Mouse (Mus musculus) right cerebral cortex, postnatal 36 days (tissue): ENCODE results near the gene Prph2.

ENCODE experiments used
- DNase-seq, 2 experiments: peaks; one replicate each; pipeline ENCODE4 v3.0.0; 2022; ENCODE audit warnings: low spot score in 2 of 2, mixed read lengths in 1 of 2

The Prph2 gene

DNA sequence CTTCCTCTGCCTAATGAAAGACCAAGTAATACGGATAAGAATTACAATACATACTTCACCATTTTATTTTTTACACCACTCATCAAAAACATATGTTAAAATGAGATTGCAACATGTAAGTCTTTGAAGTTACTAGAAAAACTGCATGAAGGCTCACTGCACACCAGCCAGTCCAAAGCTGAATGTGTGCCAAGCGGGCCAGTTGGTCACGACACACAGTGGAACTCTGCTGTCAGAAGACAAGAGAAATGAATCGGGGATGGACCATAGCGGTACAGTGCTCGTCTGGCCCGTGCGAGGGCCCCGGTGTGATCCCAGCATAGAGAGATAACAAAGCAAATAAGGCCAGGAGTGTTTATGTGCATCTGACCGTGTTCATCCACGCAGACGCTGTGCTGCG is 52.9 kb downstream of the Prph2 start:
- DNase-seq: no peak

- DNase-seq: no peak
Measured at GRCm38 (mm10) chr17:46966892-46967291, 56.6 kb downstream of the Prph2 start.

- DNase-seq: no peak
Measured at GRCm38 (mm10) chr17:46972603-46973002, 62.3 kb downstream of the Prph2 start.
